Mouse (Mus musculus): Measurements from ENCODE around the gene Dio3. TPM values are rescaled to one million over a fixed set of nuclear protein-coding genes. Genes with fewer than 3 reads are reported as not detected.

Dio3 gene
- total RNA-seq (2021): 1.1 TPM in 2 replicates
- long read RNA-seq, experiment 1, partial matches to known transcripts: 0 of 3 reads
- long read RNA-seq, experiment 1, other reads (novel, unspliced or antisense): 0 of 3 reads
- long read RNA-seq, experiment 2, partial matches to known transcripts: 0 of 1 reads
- long read RNA-seq, experiment 2, other reads (novel, unspliced or antisense): 0 of 1 reads

- peak; percentile 89 for DNase-seq
Observed at GRCm38 (mm10) chr12:110278853-110279252, at the start of gene Dio3. Gene Dio3 (plus strand): TSS chr12:110279068.

DNA sequence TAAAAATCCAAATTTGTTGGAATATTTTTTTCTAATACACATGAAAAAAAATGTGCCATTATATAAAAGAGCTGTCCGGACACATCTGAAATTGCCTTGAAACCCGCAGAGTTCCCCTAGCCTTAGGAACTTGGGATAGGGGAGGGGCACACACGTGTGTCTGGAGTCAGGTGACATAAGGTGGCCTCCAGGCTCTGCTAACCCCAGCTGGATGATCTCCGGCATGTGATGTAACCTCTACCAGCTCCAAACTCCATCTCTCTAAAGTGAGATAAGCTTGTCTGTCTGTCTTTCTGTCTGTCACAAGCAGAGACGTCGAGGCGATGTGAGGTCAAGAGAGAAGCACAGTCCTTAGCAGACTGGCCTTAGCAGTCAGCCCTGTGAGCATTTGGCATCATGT is 48.6 kb upstream of the Dio3 start:
- DNase-seq: no peak

DNA sequence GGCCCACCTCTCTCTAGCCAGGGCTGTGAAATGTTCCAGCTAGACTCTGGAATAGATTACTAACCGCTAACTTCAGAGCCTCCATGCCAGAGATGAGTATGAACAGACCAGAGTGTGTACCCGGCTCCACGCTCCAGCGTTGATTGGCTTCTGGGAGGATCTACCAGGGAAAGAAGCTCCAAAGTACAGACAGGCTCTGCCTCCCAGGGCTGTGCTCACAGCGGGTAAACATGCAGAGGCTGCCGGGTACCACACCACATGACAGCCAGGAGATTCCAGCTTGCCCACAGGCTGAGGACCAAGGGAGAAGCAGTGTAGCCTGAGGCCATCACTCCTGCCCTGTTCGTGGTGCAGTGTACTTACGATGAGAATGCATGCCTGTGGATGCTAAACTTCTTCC is 48.1 kb upstream of the Dio3 start:
- no peak for DNase-seq

DNA sequence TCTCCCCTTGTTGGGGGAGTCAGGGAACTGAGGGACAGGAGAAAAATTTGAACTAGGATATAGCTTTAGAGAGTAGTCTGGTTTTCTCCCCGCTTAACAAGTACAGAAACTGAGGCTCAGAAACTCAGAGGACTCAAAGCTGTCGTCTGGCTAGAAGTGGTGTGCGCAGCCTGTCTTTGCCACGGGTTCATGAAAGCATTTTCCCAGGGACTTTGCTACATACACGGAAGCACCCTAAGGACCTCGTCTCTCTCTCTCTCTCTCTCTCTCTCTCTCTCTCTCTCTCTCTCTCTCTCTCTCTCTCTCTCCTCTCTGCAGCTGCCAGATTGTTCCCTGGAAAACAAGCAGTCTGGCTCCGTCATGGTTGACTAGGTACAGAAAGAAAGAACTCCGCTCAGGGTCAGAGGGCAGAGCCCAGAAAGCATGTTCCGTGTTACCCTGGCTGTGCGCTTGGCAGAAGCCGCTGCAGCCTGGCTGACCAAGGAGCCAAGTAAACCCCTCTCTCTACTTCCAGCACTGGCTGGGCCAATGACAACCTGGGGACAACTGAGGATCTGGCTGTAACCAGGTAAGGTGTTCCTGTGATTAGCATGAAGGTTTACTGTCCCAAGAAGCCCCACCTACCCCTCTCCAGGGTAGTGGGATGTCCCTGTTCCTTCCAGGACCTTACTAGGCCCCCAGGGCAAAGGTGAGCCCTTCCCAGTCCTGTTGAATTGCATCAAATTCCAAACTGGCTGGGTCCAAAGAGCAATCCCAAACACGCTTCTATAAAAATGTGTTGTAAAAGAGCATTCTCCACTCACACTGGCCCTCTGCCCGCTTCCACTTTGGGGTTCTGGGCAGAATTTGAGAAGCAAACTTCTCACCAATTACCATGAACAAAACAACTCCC is 46.9 kb upstream of the Dio3 start:
- no peak for DNase-seq

DNA sequence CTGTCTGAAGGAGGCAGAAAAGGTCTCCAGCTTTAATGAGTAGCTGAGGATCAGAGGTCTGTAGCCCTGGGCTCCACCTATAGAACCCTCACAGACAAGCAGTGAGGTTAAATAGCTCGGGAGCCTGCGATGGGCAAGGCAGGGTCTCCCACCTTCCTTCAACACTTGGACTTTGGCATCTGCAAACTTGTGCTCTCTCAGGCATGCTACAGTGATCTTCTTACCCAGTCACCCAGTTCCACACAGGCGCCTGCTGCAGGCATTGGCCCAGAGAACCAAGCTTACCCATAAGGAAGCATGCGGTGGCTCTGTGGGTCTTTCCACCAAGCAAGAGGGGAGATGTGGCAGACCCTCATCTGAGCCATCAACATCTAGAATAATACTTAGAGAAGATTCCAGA is 43.0 kb upstream of the Dio3 start:
- no peak for DNase-seq

GRCm38 (mm10) chr12:110237046-110237445 is 41.8 kb upstream of the Dio3 start:
- no peak for DNase-seq

GRCm38 (mm10) chr12:110239358-110239757 is 39.5 kb upstream of the Dio3 start:
- DNase-seq: no peak

DNA sequence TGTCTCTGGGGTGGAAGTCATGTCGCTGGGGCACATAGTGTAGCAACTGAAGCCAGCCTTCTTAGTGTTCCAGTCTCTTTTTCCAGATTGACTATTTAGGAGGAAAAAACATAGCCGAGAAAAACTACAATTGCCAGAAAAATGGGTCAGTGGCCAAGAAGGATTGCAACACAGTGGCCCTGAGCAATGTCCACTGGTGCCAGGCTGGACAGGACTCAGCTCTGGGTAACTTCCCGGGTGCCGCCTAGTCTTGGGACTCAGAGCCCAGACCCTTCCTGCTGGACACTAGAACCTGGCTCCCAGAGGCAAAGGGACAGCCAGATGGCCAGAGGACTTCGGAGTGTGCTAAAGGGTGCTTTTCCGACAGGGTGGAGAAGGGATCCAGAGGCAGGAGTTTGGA is 34.3 kb upstream of the Dio3 start:
- DNase-seq: peak; percentile 76

- no peak for DNase-seq
Observed at GRCm38 (mm10) chr12:110245461-110245860, 33.4 kb upstream of the Dio3 start.

DNA sequence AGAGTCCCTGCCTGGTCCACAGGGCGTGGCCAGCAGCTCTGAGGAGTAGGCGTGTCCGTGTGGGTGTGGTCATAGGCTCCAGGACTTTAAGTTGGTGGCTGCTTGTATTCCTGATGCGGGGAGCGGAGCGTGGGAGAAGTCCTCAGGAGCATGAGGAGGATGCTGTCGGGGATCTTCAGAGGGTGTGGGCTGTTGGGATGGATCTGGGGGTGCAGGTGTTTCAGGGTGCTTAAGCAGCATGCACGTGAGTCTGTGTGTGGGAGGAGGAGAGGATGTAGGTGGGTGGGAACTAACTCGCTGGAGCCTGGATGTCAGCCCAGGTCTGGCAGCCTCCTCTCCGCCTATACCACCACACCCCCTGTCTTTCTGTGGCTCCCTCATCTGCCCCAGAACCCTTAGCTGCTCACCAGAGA is 26.7 kb upstream of the Dio3 start:
- peak; percentile 18 for DNase-seq

DNA sequence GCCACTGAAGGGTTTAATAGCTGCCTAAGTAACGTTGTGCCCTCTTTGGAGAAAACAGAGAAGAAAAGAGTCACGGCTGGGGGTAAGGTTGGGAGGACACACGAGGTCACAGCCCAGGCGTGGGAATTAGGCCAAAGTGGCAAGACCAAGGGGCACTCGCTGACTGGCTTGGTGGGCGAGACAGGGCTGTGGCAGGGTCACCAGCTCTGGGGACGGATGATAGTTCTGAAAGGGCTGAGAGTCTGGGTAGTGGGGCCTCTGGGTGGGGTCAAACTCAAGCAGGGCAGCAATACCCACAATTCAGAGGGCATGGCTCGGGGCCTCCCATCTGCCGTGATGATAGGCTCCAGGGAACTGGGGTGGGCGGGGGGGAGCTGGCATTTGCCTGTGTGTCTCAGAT is 23.1 kb upstream of the Dio3 start:
- no peak for DNase-seq

DNA sequence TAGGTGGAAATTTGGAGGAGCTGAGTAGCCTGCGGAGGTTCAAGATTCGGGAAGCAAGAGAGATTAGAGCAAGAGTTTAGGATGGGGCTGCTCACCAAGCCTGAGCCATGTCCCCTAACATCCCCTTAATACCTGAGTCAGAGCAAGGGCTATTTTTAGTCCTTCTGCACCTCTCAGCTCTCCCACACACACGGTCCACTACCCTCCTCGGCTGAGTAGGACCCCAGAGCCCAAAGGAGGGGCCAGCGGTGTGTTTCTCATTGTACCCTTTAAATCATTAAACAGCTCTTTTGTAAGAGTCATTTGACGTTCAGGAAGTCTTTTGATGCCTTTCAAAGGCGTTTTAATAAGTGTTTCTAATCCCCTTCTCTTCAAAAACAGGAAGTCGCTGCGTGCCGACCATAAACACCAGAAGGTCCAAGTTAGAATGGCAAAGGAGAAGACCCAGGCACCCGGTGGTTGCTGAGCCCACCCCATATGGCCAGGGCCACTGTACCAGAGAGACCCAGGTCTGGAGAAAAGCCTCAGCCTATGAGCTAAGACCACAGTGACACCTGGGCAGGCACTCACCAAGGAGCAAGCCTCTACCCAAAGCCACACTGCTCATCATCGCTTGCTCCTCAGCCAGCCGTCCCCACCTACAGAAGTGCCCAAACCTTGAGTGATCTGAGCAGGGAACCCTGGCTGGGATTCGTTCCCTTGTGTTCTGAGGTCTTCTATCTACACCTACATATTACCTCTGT is 22.2 kb upstream of the Dio3 start:
- DNase-seq: no peak

DNA sequence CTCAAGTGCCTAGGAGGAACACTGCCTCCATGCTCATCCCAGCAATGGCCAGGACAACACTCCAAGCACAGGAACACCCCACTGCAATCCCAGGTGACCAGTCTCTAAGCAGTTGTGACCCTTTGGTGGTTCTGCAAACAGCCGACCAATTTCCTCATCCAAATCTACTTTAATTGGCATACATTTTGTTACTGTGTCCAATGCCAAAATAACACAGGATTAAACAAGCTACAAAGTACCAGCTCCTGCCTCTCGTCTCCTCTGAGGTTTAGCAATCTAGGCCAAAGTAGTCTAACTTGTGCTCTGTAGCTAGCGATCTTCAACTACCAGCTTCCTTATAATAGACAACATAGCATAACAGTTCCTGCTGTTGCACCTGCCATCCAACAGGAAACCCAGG is 10.6 kb upstream of the Dio3 start:
- DNase-seq: no peak

DNA sequence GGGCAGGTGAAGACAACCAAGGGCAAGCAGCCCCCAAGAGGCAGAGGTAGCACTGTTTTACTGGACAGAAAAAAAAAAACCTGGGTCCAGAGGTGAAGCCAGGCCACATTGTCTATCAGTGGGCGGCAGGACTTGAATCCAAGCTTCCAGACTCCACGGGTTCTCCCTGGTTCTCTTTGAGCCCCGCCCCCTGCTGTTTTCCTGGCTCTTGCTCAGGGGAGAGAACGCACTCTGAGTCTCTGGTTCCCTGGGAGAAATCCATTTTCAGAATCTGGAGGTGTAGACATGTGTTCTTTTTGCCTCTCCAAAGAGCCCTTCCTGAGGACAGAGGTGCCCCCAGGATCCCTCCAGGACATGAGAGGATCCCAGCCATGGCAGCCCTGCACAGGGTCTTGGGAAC is 9.2 kb upstream of the Dio3 start:
- DNase-seq: no peak

- DNase-seq: peak; percentile 43
Observed at GRCm38 (mm10) chr12:110276034-110276433, 2.8 kb upstream of the Dio3 start.

- peak; percentile 20 for DNase-seq
Observed at GRCm38 (mm10) chr12:110277259-110277964, 1.5 kb upstream of the Dio3 start.

- DNase-seq: peak; percentile 76
Observed at GRCm38 (mm10) chr12:110277965-110278307, 932 bp upstream of the Dio3 start.

GRCm38 (mm10) chr12:110280373-110280772 is 1.5 kb downstream of the Dio3 start:
- no peak for DNase-seq

GRCm38 (mm10) chr12:110283792-110284191 is 4.9 kb downstream of the Dio3 start:
- DNase-seq: no peak

DNA sequence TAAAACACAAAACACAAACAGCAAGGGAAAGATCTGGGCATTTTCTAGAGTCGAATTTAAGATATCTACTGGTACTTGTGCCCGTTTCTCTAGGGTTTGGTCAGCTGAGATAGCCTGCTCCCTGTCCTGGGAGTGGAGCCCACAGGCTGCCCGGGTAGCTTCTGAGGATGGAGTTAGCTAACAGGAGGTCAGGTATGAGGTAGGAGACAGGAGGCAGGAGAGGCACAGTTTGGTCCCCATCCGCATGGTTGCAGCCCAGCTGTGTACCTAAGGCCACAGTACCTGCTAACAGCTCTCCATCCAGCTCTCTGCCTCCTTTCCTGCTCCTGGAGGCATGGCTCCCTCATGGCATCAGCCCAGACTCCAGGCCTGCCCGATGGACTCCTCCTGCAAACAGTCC is 13.9 kb downstream of the Dio3 start:
- no peak for DNase-seq

DNA sequence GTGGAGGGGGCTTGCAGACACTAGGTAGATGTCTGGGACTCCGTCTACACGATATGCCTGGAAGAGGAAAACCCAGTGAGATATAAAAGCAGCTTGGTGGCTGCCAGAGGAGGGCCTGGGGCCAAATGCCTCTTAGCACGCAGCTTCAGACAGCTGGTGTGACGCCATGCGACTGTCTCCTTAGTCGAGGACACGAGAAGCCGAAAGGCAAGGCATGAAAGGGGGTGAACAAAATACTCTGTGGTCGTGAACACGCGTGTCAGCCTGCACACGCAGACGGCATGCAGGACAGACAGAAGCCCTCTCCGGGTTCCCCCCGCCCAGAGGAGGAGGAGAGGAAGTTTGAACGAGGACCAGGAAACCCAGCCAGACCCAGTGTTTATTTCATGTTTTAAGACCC is 16.0 kb downstream of the Dio3 start:
- DNase-seq: no peak

DNA sequence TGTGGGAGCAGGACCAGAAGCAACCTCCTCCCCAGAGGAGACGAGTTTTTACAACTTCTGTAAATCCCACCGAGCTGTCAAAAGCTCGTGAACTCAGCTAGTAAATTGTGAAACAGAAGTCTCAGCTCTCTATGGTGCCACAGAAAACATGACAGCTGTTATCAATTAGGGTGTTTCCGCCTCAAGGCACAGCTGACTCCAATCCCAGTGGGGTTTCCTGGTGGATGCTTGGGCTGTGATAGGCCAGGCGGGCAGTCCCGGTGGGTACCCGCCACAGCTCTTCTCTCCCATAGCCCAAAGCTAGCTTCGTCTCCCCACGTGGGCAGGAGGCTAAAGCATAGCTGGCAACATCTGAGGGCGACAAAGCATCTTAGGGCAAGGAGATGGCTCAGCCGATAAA is 19.8 kb downstream of the Dio3 start:
- DNase-seq: no peak

- DNase-seq: no peak
Observed at GRCm38 (mm10) chr12:110319696-110320095, 40.8 kb downstream of the Dio3 start.
